Mouse (Mus musculus) urinary bladder, adult 2 months (tissue): ENCODE results near the gene Dnah2. TPM values are rescaled to one million over a fixed set of nuclear protein-coding genes. Genes with fewer than 3 reads are reported as not detected.
"Not testable (repeated sequence)": the region's sequence is repeated elsewhere in the genome, so short reads cannot be mapped to it uniquely, and the experiment has no call there.

Experiments
- DNase-seq: peaks from one replicate; pipeline ENCODE4 v3.0.0; 2022; ENCODE audit warnings: low spot score
- polyA plus RNA-seq: library from polyadenylated mRNA; depleted of rRNA; stranded (reverse); fragments of >200 nt; gene quantifications from 2 replicates; pipeline ENCODE4 v1.2.3, GENCODE M21; 2012

The Dnah2 gene
- polyA plus RNA-seq, 1 experiment = 0.19 TPM

GRCm38 (mm10) chr11:69530281-69530680, 18.6 kb downstream of the Dnah2 start:
- not testable (repeated sequence) for DNase-seq

GRCm38 (mm10) chr11:69528031-69528390, 20.9 kb downstream of the Dnah2 start:
- DNase-seq = no peak

GRCm38 (mm10) chr11:69527098-69528030, 21.5 kb downstream of the Dnah2 start:
- DNase-seq = no peak

GRCm38 (mm10) chr11:69526631-69527030, 22.3 kb downstream of the Dnah2 start:
- DNase-seq = no peak

- DNase-seq = no peak
These were observed 23.2 kb downstream of the Dnah2 start for GRCm38 (mm10) chr11:69525661-69526060.

- DNase-seq = no peak
These were observed 25.3 kb downstream of the Dnah2 start for GRCm38 (mm10) chr11:69523651-69524050.

- no peak for DNase-seq
These were observed 27.3 kb downstream of the Dnah2 start for GRCm38 (mm10) chr11:69521526-69522149.

- no peak for DNase-seq
These were observed 28.9 kb downstream of the Dnah2 start for GRCm38 (mm10) chr11:69519976-69520375.

GRCm38 (mm10) chr11:69516661-69517060, 32.2 kb downstream of the Dnah2 start:
- no peak for DNase-seq

- no peak for DNase-seq
These were observed 32.7 kb downstream of the Dnah2 start for GRCm38 (mm10) chr11:69516151-69516640.

- DNase-seq = no peak
These were observed 35.1 kb downstream of the Dnah2 start for GRCm38 (mm10) chr11:69513840-69514239.

GRCm38 (mm10) chr11:69510796-69511496, 38.0 kb downstream of the Dnah2 start:
- DNase-seq = no peak

GRCm38 (mm10) chr11:69503863-69504280, 45.0 kb downstream of the Dnah2 start:
- no peak for DNase-seq

GRCm38 (mm10) chr11:69501555-69501954, 47.4 kb downstream of the Dnah2 start:
- DNase-seq = no peak

- DNase-seq = no peak
These were observed 49.8 kb downstream of the Dnah2 start for GRCm38 (mm10) chr11:69499140-69499539.

- no peak for DNase-seq
These were observed 57.2 kb downstream of the Dnah2 start for GRCm38 (mm10) chr11:69491711-69492110.

GRCm38 (mm10) chr11:69490898-69491297, 58.0 kb downstream of the Dnah2 start:
- no peak for DNase-seq

GRCm38 (mm10) chr11:69487474-69487873, 61.4 kb downstream of the Dnah2 start:
- DNase-seq = no peak

- DNase-seq = no peak
These were observed 71.3 kb downstream of the Dnah2 start for GRCm38 (mm10) chr11:69477645-69478044.

- no peak for DNase-seq
These were observed 72.1 kb downstream of the Dnah2 start for GRCm38 (mm10) chr11:69476802-69477201.

GRCm38 (mm10) chr11:69474737-69475136, 74.2 kb downstream of the Dnah2 start:
- DNase-seq = no peak

GRCm38 (mm10) chr11:69472687-69473086, 76.2 kb downstream of the Dnah2 start:
- DNase-seq = no peak
